Mouse (Mus musculus) liver, embryonic 15.5 days (tissue): ENCODE results near the gene Ccdc88c. TPM values are rescaled to one million over a fixed set of nuclear protein-coding genes. Genes with fewer than 3 reads are reported as not detected.
A peak's percentile ranks its signal among the peaks of the same experiment; 100 is the strongest.

Experiments used
- ATAC-seq: fragments of 200-750 bp; cut with Nextera tagmentation; 2 replicates; pipeline ENCODE4 v1.8.0; 2017; ENCODE audit warnings: moderate number of reproducible peaks, mild to moderate bottlenecking, moderate library complexity; ENCODE audit not compliant: insufficient read depth
- H3K27ac ChIP-seq: fragments of 300-500 bp; sonication (generic); replicated peaks from 2 replicates; pipeline ENCODE4 v1.5.1; 2015; ENCODE audit warnings: mild to moderate bottlenecking, inconsistent platforms
- H3K27me3 ChIP-seq: fragments of 300-500 bp; sonication (generic); 2 replicates; pipeline ENCODE4 v1.6.1; 2015; ENCODE audit warnings: mild to moderate bottlenecking, inconsistent platforms
- H3K36me3 ChIP-seq: fragments of 300-500 bp; sonication (generic); replicated peaks from 2 replicates; pipeline ENCODE4 v1.6.1; 2015; ENCODE audit warnings: moderate library complexity, mild to moderate bottlenecking, inconsistent platforms
- H3K4me1 ChIP-seq: fragments of 300-500 bp; sonication (generic); replicated peaks from 2 replicates; pipeline ENCODE4 v1.6.1; 2015; ENCODE audit warnings: inconsistent platforms
- H3K4me2 ChIP-seq: fragments of 300-500 bp; sonication (generic); 2 replicates; pipeline ENCODE4 v1.6.1; 2015; ENCODE audit warnings: moderate library complexity, mild to moderate bottlenecking, inconsistent platforms
- H3K4me3 ChIP-seq: fragments of 300-500 bp; sonication (generic); replicated peaks from 2 replicates; pipeline ENCODE4 v1.5.1; 2015; ENCODE audit warnings: mild to moderate bottlenecking, inconsistent platforms
- H3K9ac ChIP-seq: fragments of 300-500 bp; sonication (generic); 2 replicates; pipeline ENCODE4 v1.6.1; 2015; ENCODE audit warnings: moderate library complexity, mild to moderate bottlenecking, inconsistent platforms
- H3K9me3 ChIP-seq: fragments of 300-500 bp; sonication (generic); replicated peaks from 2 replicates; pipeline ENCODE4 v1.6.1; 2016; ENCODE audit warnings: inconsistent platforms
- WGBS: fragments of 180-500 bp; shearing (Covaris S2); methylation state at CpG from one replicate; pipeline ENCODE4 v1.1.7; 2015; ENCODE audit warnings: mixed read lengths; ENCODE audit not compliant: insufficient replicate concordance; 5-methylcytosine and 5-hydroxymethylcytosine counted together
- polyA plus RNA-seq: library from polyadenylated mRNA; unstranded; fragments of >200 nt; fragmentation: Nextera tagmentation; extraction: Ambion mirVana; gene quantifications from 2 replicates; pipeline ENCODE4 v1.2.1, GENCODE M21; 2015

Ccdc88c gene
- polyA plus RNA-seq, 1 experiment from 2014 or later: 5.5 TPM

DNA sequence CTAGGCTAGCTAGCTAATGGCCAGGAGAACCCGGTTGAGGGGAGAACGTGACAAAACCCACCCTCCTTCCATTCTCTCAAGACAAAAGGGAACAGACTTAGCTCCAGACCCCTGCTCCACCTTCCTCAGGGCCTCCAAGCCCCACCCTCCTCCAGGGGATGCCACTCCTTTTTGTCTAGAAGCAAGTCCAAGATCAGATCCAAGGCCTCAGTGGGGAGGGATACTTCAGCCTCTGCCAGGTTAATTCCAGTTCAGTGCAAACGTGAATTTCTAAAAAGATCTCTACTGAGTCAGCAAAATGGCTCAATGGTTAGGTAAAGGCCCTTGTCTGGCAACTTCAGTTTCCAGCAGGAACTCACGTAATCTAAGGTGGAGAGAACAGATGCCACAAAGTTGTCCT lies 20.2 kb downstream of the Ccdc88c start:
- H3K4me2 ChIP-seq: no peak overlapping the region; the same call in 1 of the 2 replicates
- H3K4me3 ChIP-seq: no peak overlapping the region
- H3K4me1 ChIP-seq: peaks cover 84% of the 10 kb centered on the region
- peak overlapping the region; percentile 8; the same call in 1 of the 2 replicates for H3K27ac ChIP-seq
- H3K9ac ChIP-seq: no peak overlapping the region
- WGBS: 42% methylated on average over 4 of the region's 4 CpGs
- ATAC-seq: no peak
- H3K9me3 ChIP-seq: no peaks in the 10 kb centered on the region
- no peaks in the 10 kb centered on the region; the same call in 1 of the 2 replicates for H3K36me3 ChIP-seq
- no peaks in the 10 kb centered on the region for H3K27me3 ChIP-seq

DNA sequence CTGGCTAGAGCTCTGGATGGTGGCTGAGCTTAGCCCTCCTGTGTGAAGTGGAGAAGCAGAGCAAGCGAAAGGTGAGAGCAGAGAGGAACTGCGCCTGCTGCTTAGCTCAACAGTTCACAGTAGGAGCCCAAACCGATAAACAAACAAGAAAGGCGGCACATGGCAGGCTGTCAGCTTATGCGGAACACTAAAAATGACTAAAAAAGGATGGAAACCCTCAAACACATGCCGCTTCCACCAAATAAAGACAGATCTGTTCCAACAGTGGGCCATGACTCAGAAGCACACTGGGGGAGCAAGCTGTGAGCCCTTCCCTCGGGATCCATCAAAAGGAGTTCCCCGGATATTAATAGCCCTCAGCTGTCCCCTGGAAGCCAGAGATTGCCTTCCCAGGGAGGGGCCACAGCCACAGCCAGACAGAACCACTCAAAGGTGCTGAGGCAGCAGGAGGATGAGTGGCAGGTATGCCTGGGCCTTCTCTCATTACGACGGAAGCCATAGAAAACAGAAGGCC lies 20.8 kb downstream of the Ccdc88c start:
- Histone ChIP-seq H3K36me3 (no peaks in the 10 kb centered on the region; the same call in 1 of the 2 replicates), H3K9ac (peak overlapping the region; percentile 25; the same call in 1 of the 2 replicates), H3K4me1 (peaks cover 87% of the 10 kb centered on the region), H3K9me3 (no peaks in the 10 kb centered on the region), H3K4me2 (no peak overlapping the region), H3K27ac (0 out of 2 replicates have a peak overlapping the region, but pooled peaks have one; percentile 38), H3K4me3 (no peak overlapping the region), H3K27me3 (no peaks in the 10 kb centered on the region)
- WGBS: 51% methylated on average over 10 of the region's 10 CpGs
- ATAC-seq: no peak

DNA sequence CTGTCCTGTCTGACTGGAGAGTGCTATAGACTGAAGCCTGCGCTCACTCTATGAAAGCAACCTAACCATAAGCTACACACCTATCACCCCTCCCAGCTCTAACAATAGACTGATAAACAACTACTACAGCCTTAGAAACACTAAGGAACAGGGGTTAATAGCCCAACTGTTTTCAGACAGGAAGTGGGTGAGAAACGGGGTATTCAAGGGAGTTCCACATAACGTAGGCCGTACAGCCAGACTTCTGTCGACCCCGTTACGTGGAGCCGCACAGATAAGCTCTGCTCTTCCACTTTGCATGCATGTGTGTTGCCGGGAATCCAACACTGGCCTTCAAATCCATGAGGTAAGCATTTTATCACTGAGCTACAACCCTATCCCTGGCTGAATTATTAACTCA lies 21.4 kb downstream of the Ccdc88c start:
- Histone ChIP-seq H3K4me2 (no peak overlapping the region), H3K4me3 (no peak overlapping the region), H3K4me1 (peaks cover 87% of the 10 kb centered on the region), H3K9me3 (no peaks in the 10 kb centered on the region), H3K27ac (no peak overlapping the region), H3K36me3 (no peaks in the 10 kb centered on the region; the same call in 1 of the 2 replicates), H3K9ac (no peak overlapping the region), H3K27me3 (no peaks in the 10 kb centered on the region)
- 23% methylated on average over 9 of the region's 9 CpGs for WGBS
- no peak for ATAC-seq

DNA sequence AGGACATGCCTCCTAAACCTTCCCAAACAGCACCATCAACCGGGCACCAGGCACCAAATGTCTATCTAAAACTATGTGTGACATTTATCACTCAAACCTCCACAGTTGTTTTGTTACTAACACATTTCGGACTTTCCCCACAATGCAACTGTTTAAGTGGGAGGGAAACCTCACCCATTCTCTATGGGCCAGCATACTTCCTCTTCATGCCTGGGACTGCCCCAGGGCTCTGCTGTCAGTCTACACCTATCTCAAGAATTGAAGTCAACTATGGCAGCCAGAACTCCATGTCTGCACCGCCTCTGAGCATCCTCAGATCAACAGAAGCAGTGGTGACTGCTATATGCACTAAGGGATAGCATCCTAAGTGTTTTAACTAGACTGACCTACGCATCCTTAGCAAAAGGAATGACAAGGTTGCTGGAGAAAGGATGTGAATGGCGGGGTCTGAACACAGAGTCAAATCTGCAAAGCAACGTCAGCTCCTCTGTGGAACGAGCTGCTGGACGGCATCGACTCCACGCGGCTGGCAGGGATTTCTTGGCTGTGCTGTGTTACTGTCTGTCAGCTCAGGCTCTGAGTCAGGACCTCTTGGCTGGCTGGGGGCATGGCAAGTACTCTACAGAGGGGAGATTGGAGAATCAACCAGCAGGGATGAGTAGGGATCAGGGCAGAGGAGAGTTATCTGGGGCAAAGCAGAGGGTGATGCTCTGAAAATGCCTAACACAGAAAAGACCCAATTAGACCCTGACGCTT lies 23.0 kb downstream of the Ccdc88c start:
- Histone ChIP-seq H3K9me3 (no peaks in the 10 kb centered on the region), H3K4me3 (no peak overlapping the region), H3K4me2 (no peak overlapping the region), H3K36me3 (no peaks in the 10 kb centered on the region; the same call in 1 of the 2 replicates), H3K27me3 (no peaks in the 10 kb centered on the region), H3K27ac (no peak overlapping the region), H3K9ac (no peak overlapping the region), H3K4me1 (peaks cover 87% of the 10 kb centered on the region)
- no peak for ATAC-seq
- WGBS: 80% methylated on average over 12 of the region's 12 CpGs

DNA sequence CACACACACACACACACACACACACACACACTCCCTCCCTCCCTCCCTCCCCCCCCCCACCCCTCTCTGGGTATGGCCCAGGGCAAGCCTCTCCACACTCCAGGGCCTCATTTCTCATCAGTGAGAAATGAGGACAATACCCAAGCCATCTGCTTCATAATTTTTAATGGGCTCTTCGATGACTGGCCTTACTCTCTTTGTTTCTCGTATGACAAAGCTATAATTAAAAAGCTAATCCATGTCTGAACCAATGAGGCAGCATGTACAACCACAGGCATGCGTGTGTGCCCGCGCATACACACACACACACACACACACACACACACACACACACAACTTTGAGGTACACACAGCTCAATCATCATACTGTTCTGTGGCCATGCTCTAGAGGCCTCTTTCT lies 23.9 kb downstream of the Ccdc88c start:
- 88% methylated on average over 5 of the region's 5 CpGs for WGBS
- no peak for ATAC-seq
- Histone ChIP-seq H3K4me2 (no peak overlapping the region), H3K27me3 (no peaks in the 10 kb centered on the region), H3K4me1 (peaks cover 87% of the 10 kb centered on the region), H3K36me3 (no peaks in the 10 kb centered on the region; the same call in 1 of the 2 replicates), H3K4me3 (no peak overlapping the region), H3K9ac (no peak overlapping the region), H3K9me3 (no peaks in the 10 kb centered on the region), H3K27ac (0 out of 2 replicates have a peak overlapping the region, but pooled peaks have one; percentile 6)

DNA sequence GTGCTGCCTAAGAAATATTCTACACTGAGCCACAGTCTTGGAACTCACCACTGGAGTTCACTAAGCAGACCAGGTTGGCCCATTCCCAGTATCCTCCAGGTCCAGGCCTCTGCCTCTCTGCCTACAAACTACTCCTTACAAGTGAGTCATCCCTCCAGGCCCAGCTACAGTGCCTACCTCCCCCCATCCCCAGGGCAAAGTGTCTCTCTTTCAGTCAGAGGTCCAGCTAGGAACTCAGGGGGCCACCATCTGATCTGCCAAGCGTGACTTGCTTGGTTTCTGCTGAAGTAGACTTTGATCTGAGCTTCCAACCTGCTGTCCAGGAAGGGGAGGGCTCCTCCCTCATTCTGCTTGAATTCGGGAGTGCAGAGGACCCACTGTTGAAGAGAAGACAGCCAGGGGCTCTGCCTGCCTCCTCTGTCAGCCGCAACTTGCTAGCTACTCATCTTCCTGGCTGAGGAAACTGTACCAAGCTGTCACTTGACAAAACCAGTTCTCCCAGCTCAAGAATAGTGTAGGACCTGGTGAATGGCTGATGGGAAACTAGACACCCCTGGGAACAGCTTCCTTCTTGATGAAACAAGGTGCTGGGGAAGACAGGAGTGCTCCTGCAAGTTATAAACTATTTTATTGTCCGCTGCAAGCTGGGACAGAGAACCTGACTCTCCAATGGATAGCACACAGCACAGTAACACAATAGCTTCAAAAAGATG lies 25.9 kb downstream of the Ccdc88c start:
- 57% methylated on average over 4 of the region's 4 CpGs for WGBS
- ATAC-seq: no peak
- no peak overlapping the region for H3K9ac ChIP-seq
- H3K36me3 ChIP-seq: no peaks in the 10 kb centered on the region; the same call in 1 of the 2 replicates
- no peak overlapping the region for H3K4me2 ChIP-seq
- H3K27me3 ChIP-seq: no peaks in the 10 kb centered on the region
- peaks cover 87% of the 10 kb centered on the region for H3K4me1 ChIP-seq
- no peaks in the 10 kb centered on the region for H3K9me3 ChIP-seq
- no peak overlapping the region for H3K4me3 ChIP-seq
- H3K27ac ChIP-seq: no peak overlapping the region; the same call in 1 of the 2 replicates

DNA sequence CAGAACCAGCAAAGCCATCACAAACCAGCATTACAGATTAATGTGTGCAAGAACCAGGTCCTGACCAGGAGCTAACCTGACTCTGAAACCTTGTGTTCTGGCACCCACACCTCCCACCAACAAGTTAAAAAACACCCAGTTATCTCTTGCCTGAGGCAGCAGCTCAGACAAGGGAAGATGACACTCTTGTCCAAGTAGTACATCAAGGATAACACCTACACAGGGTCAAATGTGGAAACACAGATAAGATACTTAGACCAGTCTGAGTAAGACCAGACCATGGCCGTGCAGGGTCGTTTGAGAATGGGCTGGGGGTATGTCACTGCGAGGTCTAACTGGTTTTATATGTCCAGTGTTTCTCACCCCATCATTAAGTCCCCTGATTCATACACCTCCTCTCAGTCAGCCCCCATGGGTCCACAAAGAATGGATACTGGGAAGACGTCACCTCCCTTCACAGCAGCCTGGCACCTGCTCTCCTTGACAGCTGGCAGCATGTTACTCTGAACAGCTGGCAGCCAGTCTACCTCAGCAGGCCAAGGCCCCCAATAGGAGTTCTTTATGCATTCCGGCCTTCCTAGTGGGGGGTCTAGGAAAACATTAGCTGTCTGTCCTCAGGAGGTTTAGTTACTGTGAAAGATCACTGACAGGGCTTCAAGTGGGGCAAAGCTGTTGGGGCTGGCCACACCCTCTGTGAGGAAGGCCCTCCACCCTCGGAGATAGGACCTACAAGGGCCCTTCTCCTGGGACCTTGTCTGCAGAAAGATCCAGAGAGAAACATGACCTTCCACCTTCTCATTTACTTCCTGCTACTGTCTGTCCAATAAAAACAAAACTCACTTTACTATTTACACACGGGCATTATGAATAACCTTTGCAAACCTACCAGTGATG lies 29.5 kb downstream of the Ccdc88c start:
- peak overlapping the region; percentile 86 for H3K27ac ChIP-seq
- ATAC-seq: peak; percentile 83
- 28% methylated on average over 7 of the region's 7 CpGs for WGBS
- no peak overlapping the region for H3K9ac ChIP-seq
- H3K4me1 ChIP-seq: peaks cover 89% of the 10 kb centered on the region
- peak overlapping the region; percentile 47 for H3K4me2 ChIP-seq
- H3K36me3 ChIP-seq: no peaks in the 10 kb centered on the region
- no peak overlapping the region for H3K4me3 ChIP-seq
- no peaks in the 10 kb centered on the region for H3K27me3 ChIP-seq
- H3K9me3 ChIP-seq: no peaks in the 10 kb centered on the region

DNA sequence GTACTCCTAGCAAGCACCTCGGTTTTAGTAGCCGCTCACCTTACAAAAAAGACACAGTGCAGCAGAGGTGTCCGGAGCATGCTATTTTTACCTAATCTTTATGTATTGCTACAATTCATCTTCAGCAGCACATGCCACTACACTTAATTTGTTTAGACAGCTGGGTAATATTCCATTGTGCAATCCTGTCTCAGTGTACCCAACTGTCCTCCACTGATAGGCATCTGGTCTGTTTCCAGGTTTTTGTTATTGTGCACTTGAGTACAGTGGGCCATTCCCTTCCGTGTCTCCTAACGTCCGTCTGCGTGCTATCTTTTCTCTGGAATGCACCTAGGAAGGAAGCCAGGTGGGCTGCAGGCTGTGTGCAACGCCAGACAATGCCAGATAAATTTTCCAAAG lies 30.3 kb downstream of the Ccdc88c start:
- peaks cover 88% of the 10 kb centered on the region for H3K4me1 ChIP-seq
- no peaks in the 10 kb centered on the region for H3K9me3 ChIP-seq
- no peaks in the 10 kb centered on the region for H3K27me3 ChIP-seq
- WGBS: 42% methylated on average over 8 of the region's 8 CpGs
- H3K4me3 ChIP-seq: no peak overlapping the region
- H3K36me3 ChIP-seq: no peaks in the 10 kb centered on the region
- peak overlapping the region; percentile 47 for H3K4me2 ChIP-seq
- peak overlapping the region; percentile 86 for H3K27ac ChIP-seq
- ATAC-seq: no peak
- no peak overlapping the region for H3K9ac ChIP-seq

DNA sequence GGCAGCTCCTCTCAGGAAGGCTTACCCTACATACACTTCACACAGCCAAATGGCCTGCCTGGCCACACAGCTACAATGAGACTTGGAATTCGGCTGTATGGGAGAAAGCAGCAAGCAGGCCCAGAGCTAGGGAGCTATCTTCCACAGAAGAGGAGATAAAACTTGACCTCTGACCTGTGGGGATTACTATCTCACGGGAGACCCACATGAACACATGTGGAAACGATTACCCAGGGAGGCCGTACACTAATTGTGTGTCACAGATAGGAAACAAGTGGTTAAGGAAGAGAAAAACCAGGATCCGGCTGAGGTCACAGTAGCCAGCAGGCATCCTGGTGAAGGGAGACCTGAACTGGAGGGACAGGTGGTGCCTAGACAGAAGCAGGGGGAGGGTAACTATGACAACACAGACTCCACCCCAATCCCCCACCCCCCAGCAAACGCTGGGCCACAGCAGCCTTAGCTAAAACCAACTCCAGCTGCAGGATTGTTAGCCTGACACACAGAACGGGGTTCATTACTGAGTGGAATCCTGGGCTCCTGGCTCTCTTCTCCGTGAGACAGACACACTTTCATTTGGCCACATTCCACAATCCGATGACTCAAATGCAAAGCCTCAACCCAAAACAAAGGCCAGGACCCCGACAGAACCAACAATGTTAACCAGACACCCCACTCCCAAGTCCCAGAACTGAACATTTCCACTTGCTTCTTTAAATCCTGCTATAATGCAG lies 30.9 kb downstream of the Ccdc88c start:
- no peak overlapping the region for H3K9ac ChIP-seq
- H3K27me3 ChIP-seq: no peaks in the 10 kb centered on the region
- peaks cover 82% of the 10 kb centered on the region for H3K4me1 ChIP-seq
- no peaks in the 10 kb centered on the region for H3K36me3 ChIP-seq
- no peak overlapping the region for H3K4me3 ChIP-seq
- no peaks in the 10 kb centered on the region for H3K9me3 ChIP-seq
- H3K27ac ChIP-seq: peak overlapping the region; percentile 86
- no peak for ATAC-seq
- H3K4me2 ChIP-seq: peak overlapping the region; percentile 47
- WGBS: 32% methylated on average over 10 of the region's 10 CpGs

DNA sequence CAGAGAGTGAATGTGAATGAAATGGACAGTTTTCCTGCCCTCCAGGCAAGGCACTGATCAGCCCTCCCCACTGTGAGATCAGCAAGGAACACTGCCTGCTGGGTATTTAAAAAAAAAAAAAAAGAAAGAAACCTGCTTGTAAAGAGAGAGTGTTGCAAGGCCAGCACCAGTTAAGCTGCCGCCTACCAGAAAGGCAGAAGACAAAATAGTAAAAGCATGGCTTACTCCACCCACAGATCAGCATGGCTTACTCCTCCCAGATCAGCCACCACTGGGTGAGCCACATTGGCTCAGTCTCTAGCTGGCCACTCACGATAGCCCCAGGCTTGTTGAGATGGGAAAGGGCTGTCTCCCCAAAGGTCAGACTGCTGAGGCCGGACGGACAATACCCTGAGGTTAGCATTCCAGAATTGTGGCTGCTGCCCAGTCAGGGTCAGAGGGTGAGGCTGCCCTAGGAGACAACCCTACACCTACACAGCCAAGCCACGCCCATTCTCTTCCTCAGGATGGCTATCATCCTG lies 32.4 kb downstream of the Ccdc88c start:
- 47% methylated on average over 5 of the region's 5 CpGs for WGBS
- peak; percentile 33; the same call in 1 of the 2 replicates for ATAC-seq
- H3K9me3 ChIP-seq: no peaks in the 10 kb centered on the region
- no peak overlapping the region for H3K9ac ChIP-seq
- peak overlapping the region; percentile 11; the same call in 1 of the 2 replicates for H3K4me2 ChIP-seq
- H3K4me1 ChIP-seq: peaks cover 67% of the 10 kb centered on the region
- H3K27me3 ChIP-seq: no peaks in the 10 kb centered on the region
- H3K27ac ChIP-seq: peak overlapping the region; percentile 41
- H3K4me3 ChIP-seq: no peak overlapping the region
- no peaks in the 10 kb centered on the region for H3K36me3 ChIP-seq
